Mouse (Mus musculus) embryonic facial prominence, embryonic 11.5 days (tissue): ENCODE data around the gene Fads2. TPM values are rescaled to one million over a fixed set of nuclear protein-coding genes. Genes with fewer than 3 reads are reported as not detected.
A peak's percentile ranks its signal among the peaks of the same experiment; 100 is the strongest.

Source experiments
- ATAC-seq: fragments of 200-750 bp; cut with Nextera tagmentation; replicated peaks from 2 replicates; pipeline ENCODE4 v1.8.0; 2017; ENCODE audit warnings: low read depth; ENCODE audit not compliant: insufficient number of reproducible peaks, low FRiP score, low TSS enrichment
- DNase-seq: peaks from one replicate; pipeline ENCODE4 v3.0.0-alpha.2; 2015; ENCODE audit warnings: low spot score
- H3K27ac ChIP-seq: fragments of 300-500 bp; sonication (generic); replicated peaks from 2 replicates; pipeline ENCODE4 v1.5.1; 2014; ENCODE audit warnings: mild to moderate bottlenecking, low read depth, low read length, control low read depth
- H3K27me3 ChIP-seq: fragments of 300-500 bp; sonication (generic); 2 replicates; pipeline ENCODE4 v1.6.1; 2014; ENCODE audit warnings: mild to moderate bottlenecking, low read length, moderate library complexity, mixed read lengths; ENCODE audit not compliant: control insufficient read depth, insufficient read depth
- H3K36me3 ChIP-seq: fragments of 300-500 bp; sonication (generic); replicated peaks from 2 replicates; pipeline ENCODE4 v1.6.1; 2014; ENCODE audit warnings: low read depth, mild to moderate bottlenecking, low read length, moderate library complexity, mixed read lengths; ENCODE audit not compliant: control insufficient read depth, insufficient read depth
- H3K4me1 ChIP-seq: fragments of 300-500 bp; sonication (generic); 2 replicates; pipeline ENCODE4 v1.6.1; 2014; ENCODE audit warnings: low read length, mixed read lengths; ENCODE audit not compliant: control insufficient read depth, insufficient read depth
- H3K4me2 ChIP-seq: fragments of 300-500 bp; sonication (generic); 2 replicates; pipeline ENCODE4 v1.6.1; 2014; ENCODE audit warnings: low read depth, mild to moderate bottlenecking, control low read depth, low read length, moderate library complexity
- H3K4me3 ChIP-seq: fragments of 300-500 bp; sonication (generic); 2 replicates; pipeline ENCODE4 v1.5.1; 2014; ENCODE audit warnings: low read depth, low read length, control low read depth
- H3K9ac ChIP-seq: fragments of 300-500 bp; sonication (generic); replicated peaks from 2 replicates; pipeline ENCODE4 v1.6.1; 2014; ENCODE audit warnings: mild to moderate bottlenecking, control low read depth, low read length
- H3K9me3 ChIP-seq: fragments of 300-500 bp; sonication (generic); replicated peaks from 2 replicates; pipeline ENCODE4 v1.6.1; 2016; ENCODE audit warnings: mild to moderate bottlenecking, low read length, inconsistent platforms, mixed read lengths; ENCODE audit not compliant: control insufficient read depth
- WGBS: fragments of 180-500 bp; shearing (Covaris S2); extraction: QIAGEN DNeasy Blood & Tissue Kit; methylation state at CpG from one replicate; pipeline ENCODE4 v1.1.7; 2014; 5-methylcytosine and 5-hydroxymethylcytosine counted together
- polyA plus RNA-seq: library from polyadenylated mRNA; unstranded; fragments of >200 nt; fragmentation: Nextera tagmentation; extraction: Ambion mirVana; gene quantifications from 2 replicates; pipeline ENCODE4 v1.2.1, GENCODE M21; 2014

The Fads2 gene
- polyA plus RNA-seq: 57.0 and 58.8 TPM in 2 replicates

DNA sequence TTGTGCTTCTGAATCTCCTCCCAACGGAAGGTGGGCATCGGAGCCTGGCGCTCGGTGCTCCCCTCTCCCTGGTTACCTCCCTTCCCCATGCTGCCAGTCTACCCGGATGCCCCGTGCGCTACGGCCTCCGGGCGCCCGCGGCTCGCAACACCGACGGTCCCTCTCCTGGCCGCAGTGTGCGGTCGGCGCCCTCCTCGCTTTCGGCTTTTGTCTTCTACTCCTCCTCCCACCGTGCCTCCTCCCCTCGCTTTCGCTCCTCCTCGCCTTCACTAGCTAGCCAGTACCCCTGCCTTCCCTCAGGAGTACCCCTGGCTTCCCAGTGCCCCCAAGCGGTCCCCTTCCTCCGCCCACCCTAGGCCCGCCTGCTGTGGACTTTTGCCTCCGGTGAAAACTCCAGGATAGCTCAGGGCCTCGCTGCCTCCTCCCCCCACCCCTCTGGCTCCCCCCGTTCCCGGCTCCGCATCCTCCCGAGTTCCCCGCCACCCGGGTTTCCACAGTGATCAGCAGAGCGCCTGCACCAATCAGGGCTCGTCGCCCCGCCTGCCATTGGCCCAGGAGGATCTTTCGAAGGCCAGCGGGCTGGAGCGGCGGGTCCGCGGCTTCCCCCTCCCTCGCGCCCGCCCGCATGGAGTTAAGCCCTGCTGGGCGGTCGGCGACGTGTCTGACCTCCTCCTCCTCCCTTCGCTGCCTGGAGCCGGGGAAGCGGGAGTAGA, at the start of gene Fads2:
Gene Fads2 (minus strand): TSS at position 406 of the 713 bp plus-strand sequence.
- Histone ChIP-seq H3K27me3 (no peaks in the 10 kb centered on the region), H3K4me3 (peak within 1 kb of the TSS; percentile 85), H3K27ac (peak within 1 kb of the TSS; percentile 96), H3K4me1 (no peaks in the 10 kb centered on the region; the same call in 1 of the 2 replicates), H3K4me2 (peak within 1 kb of the TSS; percentile 82), H3K9me3 (no peaks in the 10 kb centered on the region), H3K9ac (peak within 1 kb of the TSS; percentile 93), H3K36me3 (no peaks in the 10 kb centered on the region; the same call in 1 of the 2 replicates)
- DNase-seq (peak; percentile 97), ATAC-seq (peak; percentile 96)
- WGBS: under 1% methylated on average over 52 of the region's 57 CpGs

DNA sequence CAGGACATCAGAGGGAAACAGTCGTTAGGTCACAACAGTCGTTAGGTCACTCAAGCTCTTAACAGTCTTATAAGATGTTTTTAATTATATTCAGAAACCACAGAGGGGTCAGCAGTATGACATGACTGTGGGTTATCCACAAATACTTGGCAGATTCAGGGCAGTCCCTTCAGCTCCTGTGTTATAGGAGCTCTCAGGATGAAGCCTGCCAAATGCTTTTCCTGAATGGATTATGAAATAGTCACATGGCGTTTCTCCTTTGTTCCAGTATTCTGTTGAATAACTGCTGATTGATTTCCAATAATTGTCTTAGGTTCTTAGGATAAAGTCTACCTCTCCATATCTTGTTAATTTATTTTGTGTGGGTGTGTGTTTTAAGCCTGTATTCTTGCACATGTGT, 47.6 kb upstream of the Fads2 start:
- Histone ChIP-seq H3K4me2 (no peak overlapping the region), H3K4me1 (no peaks in the 10 kb centered on the region), H3K9ac (no peak overlapping the region), H3K27ac (no peak overlapping the region), H3K36me3 (no peaks in the 10 kb centered on the region), H3K9me3 (no peaks in the 10 kb centered on the region), H3K27me3 (no peaks in the 10 kb centered on the region), H3K4me3 (no peak overlapping the region)
- ATAC-seq: no peak
- DNase-seq: no peak
- WGBS: 58% methylated on average over 3 of the region's 3 CpGs

DNA sequence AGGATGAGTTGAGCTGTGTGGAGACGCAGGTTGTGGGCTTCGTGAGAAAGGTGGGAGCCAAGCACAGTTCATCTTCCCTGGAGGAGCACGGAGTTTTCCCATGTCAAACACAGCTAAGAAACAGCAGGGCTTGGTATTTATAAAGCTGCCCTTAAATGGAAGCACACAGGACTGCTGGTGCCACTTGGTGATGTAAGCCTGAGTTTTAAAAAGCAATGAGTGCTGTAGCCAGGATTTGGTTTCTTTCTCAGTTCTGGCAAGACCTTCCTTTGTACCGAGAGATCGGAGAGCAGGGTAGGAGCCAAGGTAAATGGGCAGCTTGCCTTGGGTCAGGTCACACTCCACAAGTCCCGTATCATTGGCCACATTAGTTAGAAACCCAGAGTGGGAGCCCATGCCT, 47.0 kb upstream of the Fads2 start:
- H3K4me3 ChIP-seq: no peak overlapping the region
- H3K9me3 ChIP-seq: no peaks in the 10 kb centered on the region
- no peak for ATAC-seq
- 88% methylated on average over 6 of the region's 6 CpGs for WGBS
- no peak overlapping the region for H3K9ac ChIP-seq
- no peaks in the 10 kb centered on the region for H3K27me3 ChIP-seq
- H3K36me3 ChIP-seq: no peaks in the 10 kb centered on the region
- H3K4me2 ChIP-seq: no peak overlapping the region
- H3K27ac ChIP-seq: no peak overlapping the region
- no peaks in the 10 kb centered on the region for H3K4me1 ChIP-seq
- no peak for DNase-seq

DNA sequence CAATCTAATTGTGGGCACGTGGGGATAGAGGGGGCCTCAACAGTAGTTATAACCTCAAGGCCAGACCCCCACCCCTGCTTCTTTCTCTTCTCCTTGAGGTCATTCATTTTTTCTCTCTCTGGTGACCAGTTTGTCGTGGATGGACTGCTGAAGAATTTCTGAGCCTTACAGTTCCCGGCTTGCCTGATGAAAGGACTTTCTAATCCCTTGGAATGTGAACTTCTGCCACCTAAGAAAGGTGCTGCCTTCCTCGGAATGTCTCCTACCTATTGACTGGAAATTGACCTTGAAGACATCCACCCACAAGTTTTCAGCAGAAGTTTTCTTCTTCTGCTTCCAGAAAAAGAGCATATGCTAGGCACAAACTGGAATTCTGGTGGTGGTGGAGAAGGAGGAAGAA, 42.9 kb upstream of the Fads2 start:
- Histone ChIP-seq H3K9ac (no peak overlapping the region), H3K27me3 (no peaks in the 10 kb centered on the region), H3K4me1 (no peaks in the 10 kb centered on the region), H3K4me2 (no peak overlapping the region), H3K27ac (no peak overlapping the region), H3K9me3 (no peaks in the 10 kb centered on the region), H3K4me3 (no peak overlapping the region), H3K36me3 (no peaks in the 10 kb centered on the region)
- DNase-seq (peak; percentile 5), ATAC-seq (no peak)
- WGBS: 51% methylated on average over 4 of the region's 4 CpGs

DNA sequence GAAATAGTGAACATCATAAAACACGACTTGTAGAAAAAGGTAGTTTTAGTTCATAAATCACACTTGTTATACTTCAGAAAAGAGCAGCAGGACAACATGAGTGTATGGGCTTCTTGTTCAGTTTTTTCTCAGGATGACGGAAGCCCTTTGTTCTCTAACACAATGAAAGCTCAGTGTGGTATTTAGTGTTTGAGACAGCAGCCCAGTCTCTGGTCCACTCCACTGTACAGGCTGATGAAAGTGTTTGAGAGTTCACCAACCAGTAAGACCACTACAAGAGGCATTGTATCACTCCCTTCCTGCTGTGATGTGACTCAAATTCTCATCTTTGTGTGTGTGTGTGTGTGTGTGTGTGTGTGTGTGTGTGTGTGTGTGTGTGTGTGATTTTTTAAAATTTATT, 42.1 kb upstream of the Fads2 start:
- Histone ChIP-seq H3K4me2 (no peak overlapping the region), H3K27me3 (no peaks in the 10 kb centered on the region), H3K4me3 (no peak overlapping the region), H3K27ac (no peak overlapping the region), H3K9me3 (no peaks in the 10 kb centered on the region), H3K36me3 (no peaks in the 10 kb centered on the region), H3K4me1 (no peaks in the 10 kb centered on the region), H3K9ac (no peak overlapping the region)
- 46% methylated on average over 2 of the region's 2 CpGs for WGBS
- no peak; the same call in 1 of the 2 replicates for ATAC-seq
- DNase-seq: peak; percentile 24

- Histone ChIP-seq H3K27me3 (no peaks in the 10 kb centered on the region), H3K36me3 (no peaks in the 10 kb centered on the region), H3K27ac (no peak overlapping the region), H3K9ac (no peak overlapping the region), H3K9me3 (no peaks in the 10 kb centered on the region), H3K4me3 (no peak overlapping the region), H3K4me2 (no peak overlapping the region), H3K4me1 (no peaks in the 10 kb centered on the region)
- WGBS: 83% methylated on average over 6 of the region's 6 CpGs
- ATAC-seq (no peak), DNase-seq (no peak)
Observed at GRCm38 (mm10) chr19:10139736-10140135, 38.2 kb upstream of the Fads2 start.

DNA sequence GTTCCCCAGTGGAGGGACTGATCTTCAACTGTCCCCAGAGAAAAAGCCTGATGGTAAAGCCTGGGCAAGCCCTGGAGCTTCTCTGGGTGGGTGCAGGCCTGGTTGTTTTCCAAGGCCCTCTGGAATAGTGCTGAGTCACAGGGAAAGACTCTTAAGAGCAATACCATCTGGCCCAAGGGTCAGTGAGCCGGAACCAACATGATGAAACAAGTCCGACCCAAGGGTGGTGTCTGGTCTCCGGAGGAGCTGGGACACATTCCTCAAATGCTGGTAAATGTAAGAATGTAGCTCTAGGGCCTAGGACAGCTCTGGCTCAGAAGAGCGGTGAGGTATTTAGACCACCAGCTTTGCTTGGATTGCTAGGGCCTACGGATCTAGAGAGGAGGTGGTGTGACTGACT, 35.9 kb upstream of the Fads2 start:
- no peaks in the 10 kb centered on the region for H3K4me1 ChIP-seq
- ATAC-seq: no peak
- H3K9me3 ChIP-seq: no peaks in the 10 kb centered on the region
- H3K27ac ChIP-seq: no peak overlapping the region
- no peak overlapping the region for H3K9ac ChIP-seq
- WGBS: 80% methylated on average over 5 of the region's 5 CpGs
- no peaks in the 10 kb centered on the region for H3K27me3 ChIP-seq
- H3K36me3 ChIP-seq: no peaks in the 10 kb centered on the region
- H3K4me2 ChIP-seq: no peak overlapping the region
- no peak overlapping the region for H3K4me3 ChIP-seq
- DNase-seq: peak; percentile 13

GRCm38 (mm10) chr19:10134692-10135091, 33.1 kb upstream of the Fads2 start:
- ATAC-seq (no peak), DNase-seq (no peak)
- Histone ChIP-seq H3K4me2 (no peak overlapping the region), H3K4me1 (no peaks in the 10 kb centered on the region), H3K27ac (no peak overlapping the region), H3K27me3 (no peaks in the 10 kb centered on the region), H3K9me3 (no peaks in the 10 kb centered on the region), H3K36me3 (no peaks in the 10 kb centered on the region), H3K4me3 (no peak overlapping the region), H3K9ac (no peak overlapping the region)
- 63% methylated on average over 2 of the region's 2 CpGs for WGBS
